Mouse (Mus musculus) kidney, adult 2 months (tissue): ENCODE measurements around the gene Amdhd2. TPM values are rescaled to one million over a fixed set of nuclear protein-coding genes. Genes with fewer than 3 reads are reported as not detected.

ENCODE experiments used
- DNase-seq: peaks from one replicate; pipeline ENCODE4 v3.0.0; 2021
- H3K27ac ChIP-seq: fragments of 200-500 bp; 2 replicates; pipeline ENCODE4 v1.5.1; 2012; ENCODE audit warnings: low read depth, low read length, control low read depth, inconsistent platforms; ENCODE audit not compliant: insufficient read depth
- H3K27me3 ChIP-seq: fragments of 200-500 bp; replicated peaks from 2 replicates; pipeline ENCODE4 v1.6.1; 2012; ENCODE audit warnings: mild to moderate bottlenecking, moderate library complexity, low read length, inconsistent platforms; ENCODE audit not compliant: control insufficient read depth, insufficient read depth
- H3K36me3 ChIP-seq: fragments of 200-500 bp; 2 replicates; pipeline ENCODE4 v1.6.1; 2012; ENCODE audit warnings: mild to moderate bottlenecking, moderate library complexity, low read length, inconsistent platforms; ENCODE audit not compliant: control insufficient read depth, insufficient read depth
- H3K4me1 ChIP-seq: fragments of 200-500 bp; 2 replicates; pipeline ENCODE4 v1.6.1; 2011; ENCODE audit warnings: low read length; ENCODE audit not compliant: control insufficient read depth, insufficient read depth
- H3K4me3 ChIP-seq: fragments of 200-500 bp; 2 replicates; pipeline ENCODE4 v1.5.1; 2011; ENCODE audit warnings: mild to moderate bottlenecking, low read depth, low read length, control low read depth; ENCODE audit not compliant: insufficient read depth
- CTCF ChIP-seq: fragments of 200-500 bp; conservative IDR thresholded peaks from 2 replicates; pipeline ENCODE4 v1.5.1; 2011; ENCODE audit warnings: low read depth, mild to moderate bottlenecking, control low read depth, low read length, moderate library complexity, mixed read lengths; ENCODE audit not compliant: insufficient read depth, insufficient read length
- POLR2A ChIP-seq: fragments of 200-500 bp; IDR thresholded peaks from one replicate; pipeline ENCODE4 v1.6.1; 2011; ENCODE audit warnings: low read depth, low read length, control low read depth
- WGBS: fragments of 180-500 bp; shearing (Covaris S2); methylation state at CpG from one replicate; pipeline ENCODE4 v1.1.7; 2018; 5-methylcytosine and 5-hydroxymethylcytosine counted together
- polyA plus RNA-seq: library from polyadenylated mRNA; depleted of rRNA; stranded (reverse); fragments of >200 nt; gene quantifications from 2 replicates; pipeline ENCODE4 v1.2.3, GENCODE M21; 2012

Gene Amdhd2
- polyA plus RNA-seq, 1 experiment = 124 TPM

DNA sequence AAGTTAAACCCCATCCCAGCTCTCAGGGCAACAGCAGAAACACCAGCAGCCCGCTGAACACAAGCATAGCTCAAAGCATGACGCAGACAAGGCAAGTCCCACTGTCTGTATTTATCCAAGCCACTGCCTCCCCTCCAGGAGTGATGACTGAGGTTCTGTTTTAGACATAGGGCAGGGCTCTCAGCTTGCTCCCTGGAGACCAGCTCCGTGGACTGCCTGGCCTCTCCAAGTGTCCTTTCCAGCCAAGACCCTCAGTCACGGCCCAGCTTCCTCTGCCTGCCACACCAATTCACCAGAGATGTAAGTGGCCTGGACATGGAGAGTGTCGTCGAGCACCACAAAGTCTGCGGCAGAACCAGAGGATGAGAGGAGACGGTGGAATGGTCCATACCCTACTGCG, 7.8 kb downstream of the Amdhd2 start:
- Histone ChIP-seq H3K27me3 (no peaks in the 10 kb centered on the region), H3K36me3 (no peaks in the 10 kb centered on the region), H3K4me1 (peaks cover 9% of the 10 kb centered on the region), H3K4me3 (no peak overlapping the region), H3K27ac (no peak overlapping the region)
- no peak for DNase-seq
- WGBS = 94% methylated on average over 9 of the region's 9 CpGs
- no peak for TF ChIP-seq POLR2A
- no peak for TF ChIP-seq CTCF

DNA sequence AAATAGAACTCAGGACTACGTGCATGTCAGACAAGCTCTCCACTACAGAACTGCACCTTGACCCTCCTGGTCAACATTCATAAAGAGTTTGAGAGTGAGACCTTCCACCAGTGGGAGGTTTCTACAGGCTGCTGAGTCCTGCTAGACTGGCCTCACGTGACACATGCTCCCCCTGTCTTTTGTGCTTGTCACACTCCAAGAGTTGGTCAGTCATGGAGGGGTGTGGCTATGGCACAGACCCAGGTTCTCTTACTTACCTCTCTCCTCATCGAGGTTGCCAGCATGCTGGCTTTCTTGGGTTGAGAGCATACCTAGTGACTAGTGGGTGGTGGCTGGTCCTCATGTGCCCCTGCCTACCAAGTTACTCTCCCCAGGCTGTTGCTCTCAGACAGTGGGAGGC, 9.1 kb downstream of the Amdhd2 start:
- WGBS = 37% methylated on average over 3 of the region's 3 CpGs

DNA sequence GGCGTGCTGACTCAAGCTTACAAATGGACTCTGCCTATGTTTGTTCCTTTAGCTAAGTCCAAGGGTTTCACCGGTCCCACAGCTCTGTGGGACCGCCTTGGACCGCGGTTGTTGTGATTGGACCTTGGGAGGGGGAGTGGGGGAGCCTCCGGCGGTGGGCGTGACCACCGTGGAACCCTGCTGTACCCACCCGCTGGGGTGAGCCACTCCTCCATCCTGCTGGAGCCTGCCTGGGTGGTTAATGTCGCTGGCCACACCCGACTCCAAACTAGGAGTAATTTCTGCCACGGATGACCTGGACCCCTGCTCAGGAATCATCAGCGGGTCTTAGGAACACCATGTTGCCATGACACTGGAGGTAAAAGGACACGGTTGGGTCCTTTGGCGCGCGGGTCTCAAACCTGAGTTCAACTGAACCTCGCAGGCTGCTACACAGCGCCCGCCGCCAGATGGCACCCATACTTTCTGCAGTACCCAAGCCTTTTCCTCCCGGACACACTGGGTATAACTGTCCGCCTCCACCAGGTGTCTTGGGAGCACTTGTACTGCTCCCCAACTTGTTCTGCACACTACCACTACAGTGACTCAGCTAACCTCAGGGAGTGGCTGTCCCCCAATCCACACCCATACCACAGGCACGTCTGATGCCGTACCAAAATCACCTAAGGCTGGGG, 11.5 kb downstream of the Amdhd2 start:
- 1% methylated on average over 26 of the region's 26 CpGs for WGBS
- peak; percentile 90 for DNase-seq

More for the DNA sequence above, 9.1 kb downstream of the Amdhd2 start:
- Histone ChIP-seq H3K27ac (peak overlapping the region; percentile 64; the same call in 1 of the 2 replicates), H3K4me3 (no peak overlapping the region), H3K4me1 (peaks cover 9% of the 10 kb centered on the region), H3K36me3 (no peaks in the 10 kb centered on the region), H3K27me3 (no peaks in the 10 kb centered on the region)
- DNase-seq = peak; percentile 96
- no peak for TF ChIP-seq CTCF

GRCm38 (mm10) chr17:24151382-24151781, 12.2 kb downstream of the Amdhd2 start:
- Histone ChIP-seq H3K36me3 (no peaks in the 10 kb centered on the region), H3K4me1 (peaks cover 9% of the 10 kb centered on the region), H3K27me3 (no peaks in the 10 kb centered on the region), H3K27ac (no peak overlapping the region), H3K4me3 (no peak overlapping the region)
- no peak for DNase-seq
- WGBS = 12% methylated on average over 7 of the region's 7 CpGs
- TF ChIP-seq POLR2A (no peak), CTCF (no peak)

More for the DNA sequence above, 11.5 kb downstream of the Amdhd2 start:
- Histone ChIP-seq H3K27ac (no peak overlapping the region), H3K4me3 (peak overlapping the region; percentile 23; the same call in 1 of the 2 replicates), H3K36me3 (no peaks in the 10 kb centered on the region), H3K27me3 (no peaks in the 10 kb centered on the region), H3K4me1 (peaks cover 9% of the 10 kb centered on the region)
- no peak for TF ChIP-seq POLR2A
- peak; percentile 91 for TF ChIP-seq CTCF

GRCm38 (mm10) chr17:24150824-24151223, 12.7 kb downstream of the Amdhd2 start, which contains the start of gene Pdpk1:
TSS of gene Pdpk1 (minus strand) at chr17:24150924.
- no peak within 1 kb of the TSS for H3K27ac ChIP-seq
- TF ChIP-seq CTCF = no peak
- H3K4me1 ChIP-seq = peaks cover 9% of the 10 kb centered on the region
- no peaks in the 10 kb centered on the region for H3K36me3 ChIP-seq
- no peaks in the 10 kb centered on the region for H3K27me3 ChIP-seq
- no peak for DNase-seq
- peak within 1 kb of the TSS; percentile 23; the same call in 1 of the 2 replicates for H3K4me3 ChIP-seq
- WGBS = 90% methylated on average over 2 of the region's 2 CpGs

DNA sequence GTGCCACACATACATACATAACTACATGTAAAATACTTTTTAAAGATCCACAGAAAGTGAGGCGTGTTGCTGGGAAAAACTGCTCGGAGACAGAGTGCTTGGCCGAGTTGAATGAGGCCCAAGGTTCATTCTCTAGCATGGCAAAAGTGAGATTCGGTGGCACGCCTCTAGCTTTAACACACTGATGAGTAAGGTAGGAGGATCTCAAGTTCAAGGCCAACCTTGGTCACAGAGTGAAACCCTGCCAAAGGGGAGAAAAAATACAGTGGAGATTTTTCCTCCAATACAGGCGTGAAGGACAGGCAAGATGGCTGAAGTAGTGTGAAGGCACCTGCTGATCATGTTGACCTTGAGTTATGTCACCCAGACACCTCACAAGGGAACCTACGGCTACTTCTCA, 14.1 kb downstream of the Amdhd2 start:
- 94% methylated on average over 7 of the region's 7 CpGs for WGBS
- H3K27ac ChIP-seq = no peak overlapping the region
- DNase-seq = no peak
- H3K4me1 ChIP-seq = peaks cover 3% of the 10 kb centered on the region; the same call in 1 of the 2 replicates
- H3K36me3 ChIP-seq = no peaks in the 10 kb centered on the region
- no peak overlapping the region for H3K4me3 ChIP-seq
- TF ChIP-seq CTCF = no peak
- TF ChIP-seq POLR2A = no peak
- H3K27me3 ChIP-seq = no peaks in the 10 kb centered on the region

DNA sequence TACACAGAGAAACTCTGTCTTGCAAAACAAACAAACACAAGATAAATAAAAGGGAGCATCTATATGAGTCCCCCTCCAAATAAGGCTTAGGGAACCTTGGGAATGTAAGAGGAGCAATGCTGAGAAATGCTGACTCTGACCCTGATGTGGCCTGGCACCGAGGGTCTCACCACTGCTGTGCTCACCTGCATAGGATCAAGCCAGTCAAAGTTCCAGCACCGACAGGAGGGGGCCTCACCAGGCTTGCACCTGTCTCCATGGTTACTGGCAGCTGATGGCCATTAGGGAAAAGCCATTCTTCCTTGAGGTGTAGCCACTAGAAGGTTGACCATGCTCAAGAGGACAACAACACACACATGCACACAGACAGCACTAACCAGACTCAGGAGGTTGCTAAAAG, 20.7 kb downstream of the Amdhd2 start:
- 50% methylated on average over 2 of the region's 2 CpGs for WGBS
- Histone ChIP-seq H3K27me3 (no peaks in the 10 kb centered on the region), H3K36me3 (no peaks in the 10 kb centered on the region), H3K4me3 (no peak overlapping the region), H3K27ac (no peak overlapping the region), H3K4me1 (peaks cover 11% of the 10 kb centered on the region)
- TF ChIP-seq POLR2A (no peak), CTCF (no peak)
- no peak for DNase-seq
